8 mouse cellular contexts compared by ENCODE assay signal in the genomic region with DNA sequence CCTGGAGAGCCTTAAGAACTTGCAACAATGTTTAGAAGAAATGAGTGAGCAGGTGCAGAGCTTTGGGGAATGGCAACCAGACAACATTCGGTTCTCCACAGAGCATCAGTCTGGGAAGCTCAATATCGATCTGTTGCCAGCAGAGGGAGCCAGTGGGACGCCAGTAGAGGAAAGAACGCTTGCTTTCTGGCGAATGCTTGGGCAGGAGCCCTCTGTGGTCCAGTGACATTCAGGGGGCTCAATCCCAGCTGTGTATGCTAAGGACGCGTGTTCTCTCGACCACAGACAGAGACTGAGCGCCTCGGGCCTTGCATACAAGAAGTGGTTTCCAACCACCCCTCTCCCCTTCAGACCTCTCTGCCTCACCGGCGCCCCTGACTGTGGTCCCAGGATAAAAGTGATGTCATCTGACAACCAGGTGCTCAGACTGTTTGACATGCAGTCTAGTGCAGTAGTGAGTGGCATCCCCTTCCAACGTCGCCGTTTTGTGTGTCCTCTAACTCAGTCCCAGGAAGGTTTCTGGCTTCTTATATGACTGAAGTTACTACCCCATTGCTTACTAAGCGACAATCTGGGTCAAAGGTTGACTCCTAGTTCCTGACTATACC. TPM values are rescaled to one million over a fixed set of nuclear protein-coding genes. Genes with fewer than 3 reads are reported as not detected.
A peak's percentile ranks its signal among the peaks of the same experiment; 100 is the strongest.
DNase-seq lines count a peak whose midpoint lies in the region; ATAC-seq and TF ChIP-seq lines count a peak whose summit lies in the region.

No protein-coding gene starts in this region.

- H3K79me2 ChIP-seq in liver, adult 2 months (ENCODE audit: control insufficient read depth, insufficient read depth, low read length): no peaks in the 10 kb centered on the region

- H3K27me3 ChIP-seq in liver, adult 2 months (ENCODE audit: control insufficient read depth, insufficient read depth, low read length): no peaks in the 10 kb centered on the region
- 0 out of 2 replicates have a peak, but pooled peaks cover 3% of the 10 kb centered on the region for H3K27me3 ChIP-seq in liver, embryonic 11.5 days (replicated peaks; ENCODE audit: control insufficient read depth, insufficient read depth, low read length)
- no peaks in the 10 kb centered on the region for H3K27me3 ChIP-seq in intestine, embryonic 14.5 days (replicated peaks; ENCODE audit: control insufficient read depth, insufficient read depth, low read length)
- no peaks in the 10 kb centered on the region for H3K27me3 ChIP-seq in midbrain, embryonic 15.5 days (replicated peaks)

- no peak overlapping the region for H3K4me3 ChIP-seq in liver, adult 2 months (ENCODE audit: insufficient read depth, low read depth, low read length)
- H3K4me3 ChIP-seq in liver, embryonic 11.5 days (ENCODE audit: low read depth, low read length): no peak overlapping the region
- H3K4me3 ChIP-seq in intestine, embryonic 14.5 days (ENCODE audit: low read depth, low read length): no peak overlapping the region
- H3K4me3 ChIP-seq in midbrain, embryonic 15.5 days: peak overlapping the region; percentile 12; the same call in 1 of the 2 replicates

- H3K27ac ChIP-seq in liver, adult 2 months (replicated peaks; ENCODE audit: insufficient read depth, low read depth, low read length): no peak overlapping the region
- H3K27ac ChIP-seq in liver, embryonic 11.5 days (ENCODE audit: low read depth, low read length): no peak overlapping the region
- H3K27ac ChIP-seq in intestine, embryonic 14.5 days (ENCODE audit: low read depth): no peak overlapping the region
- H3K27ac ChIP-seq in midbrain, embryonic 15.5 days: no peak overlapping the region

- H3K9me3 ChIP-seq in liver, embryonic 11.5 days (ENCODE audit: control insufficient read depth, low read length): no peaks in the 10 kb centered on the region
- no peaks in the 10 kb centered on the region; the same call in 1 of the 2 replicates for H3K9me3 ChIP-seq in intestine, embryonic 14.5 days (ENCODE audit: control insufficient read depth, low read length)
- no peaks in the 10 kb centered on the region for H3K9me3 ChIP-seq in midbrain, embryonic 15.5 days

- H3K4me2 ChIP-seq in liver, embryonic 11.5 days: no peak overlapping the region
- H3K4me2 ChIP-seq in intestine, embryonic 14.5 days (ENCODE audit: low read length): no peak overlapping the region
- peak overlapping the region; percentile 44 for H3K4me2 ChIP-seq in midbrain, embryonic 15.5 days

- 11% methylated on average over 16 of the region's 16 CpGs for WGBS in liver, adult 2 months
- WGBS in liver, embryonic 11.5 days: 19% methylated on average over 16 of the region's 16 CpGs
- WGBS in intestine, embryonic 14.5 days: 16% methylated on average over 16 of the region's 16 CpGs
- 16% methylated on average over 16 of the region's 16 CpGs for WGBS in midbrain, embryonic 15.5 days

- H3K4me1 ChIP-seq in liver, adult 2 months (ENCODE audit: control insufficient read depth, insufficient read depth, low read length): no peaks in the 10 kb centered on the region; the same call in 1 of the 2 replicates
- no peaks in the 10 kb centered on the region for H3K4me1 ChIP-seq in liver, embryonic 11.5 days (replicated peaks; ENCODE audit: control insufficient read depth, insufficient read depth, low read length)
- H3K4me1 ChIP-seq in intestine, embryonic 14.5 days (replicated peaks; ENCODE audit: control insufficient read depth, insufficient read depth, low read length): no peaks in the 10 kb centered on the region
- peaks cover 4% of the 10 kb centered on the region for H3K4me1 ChIP-seq in midbrain, embryonic 15.5 days

- no peak overlapping the region for H3K9ac ChIP-seq in liver, adult 2 months (ENCODE audit: low read depth, low read length)
- no peak overlapping the region for H3K9ac ChIP-seq in liver, embryonic 11.5 days (ENCODE audit: low read depth, low read length)
- H3K9ac ChIP-seq in intestine, embryonic 14.5 days (ENCODE audit: low read length): no peak overlapping the region
- H3K9ac ChIP-seq in midbrain, embryonic 15.5 days: peak overlapping the region; percentile 31; the same call in 1 of the 2 replicates

- no peak for ATAC-seq in liver, embryonic 11.5 days (replicated peaks; ENCODE audit: low FRiP score)
- ATAC-seq in intestine, embryonic 14.5 days (replicated peaks; ENCODE audit: low FRiP score, low TSS enrichment, low read depth): peak; percentile 50
- ATAC-seq in midbrain, embryonic 15.5 days (replicated peaks): peak; percentile 84

- peak; percentile 89 for TF ChIP-seq CTCF in liver, adult 2 months (IDR thresholded peaks at IDR 0.05; ENCODE audit: low read depth, low read length)

- H3K36me3 ChIP-seq in liver, adult 2 months (ENCODE audit: control insufficient read depth, insufficient read depth, low read length): no peaks in the 10 kb centered on the region
- no peaks in the 10 kb centered on the region for H3K36me3 ChIP-seq in liver, embryonic 11.5 days (ENCODE audit: control insufficient read depth, insufficient read depth, low read length)
- no peaks in the 10 kb centered on the region for H3K36me3 ChIP-seq in intestine, embryonic 14.5 days (ENCODE audit: control insufficient read depth, insufficient read depth, low read length)
- no peaks in the 10 kb centered on the region for H3K36me3 ChIP-seq in midbrain, embryonic 15.5 days (replicated peaks)

- intact Hi-C loops in left cerebral cortex, postnatal 10 days (cut with DNase I): loop anchor here (5.0 kb wide), 1 partner anchor 153 kb away; no protein-coding TSS in a partner anchor

- no peak for TF ChIP-seq POLR2A in liver, adult 2 months (IDR thresholded peaks at IDR 0.05; ENCODE audit: extremely low read depth, insufficient read depth, low read length)

- peak; percentile 45 for DNase-seq in liver, adult 2 months (ENCODE audit: extremely low read depth, low read depth, low spot score)
- no peak for DNase-seq in liver, embryonic 11.5 days (ENCODE audit: low spot score)
- DNase-seq in embryo, embryonic 10.5 days (ENCODE audit: low spot score): peak; percentile 90
- DNase-seq in gastrocnemius, postnatal 25 days: peak; percentile 37
- DNase-seq in intestine, embryonic 14.5 days (ENCODE audit: low spot score): peak; percentile 91
- peak; percentile 82 to 87 for DNase-seq in left cerebral cortex, postnatal 10 days (ENCODE audit: extremely low spot score in 1 of 2, low spot score in 2 of 2)
- peak; percentile 45 to 80 for DNase-seq in spleen, postnatal 10 days (ENCODE audit: low spot score in 2 of 2)

RNA-seq across cellular contexts. Expression of a gene that starts 16.9 kb away (rescaled TPM):
- total RNA-seq in liver, adult 2 months (2014; rRNA removed): not detected in 2 replicates
- polyA plus RNA-seq in liver, adult 2 months (2012; rRNA removed): not detected in 2 replicates
- polyA plus RNA-seq in liver, embryonic 11.5 days (2014; fragmentation: Nextera tagmentation; extraction: Ambion mirVana): 0.32 TPM in 1 of 2 replicates, not detected in the other
- not detected for total RNA-seq in gastrocnemius, postnatal 25 days (2021)
- 3.3 and 3.6 TPM in 2 replicates for polyA plus RNA-seq in intestine, embryonic 14.5 days (2014; fragmentation: Nextera tagmentation; extraction: Ambion mirVana)
- not detected for total RNA-seq in left cerebral cortex, postnatal 10 days (2021)
- polyA plus RNA-seq in midbrain, embryonic 15.5 days (2015; fragmentation: Nextera tagmentation; extraction: Ambion mirVana): not detected in 2 replicates

RNA-seq across cellular contexts. Expression of a gene that starts 17.2 kb away (rescaled TPM):
- not detected in 2 replicates for total RNA-seq in liver, adult 2 months (2014; rRNA removed)
- polyA plus RNA-seq in liver, adult 2 months (2012; rRNA removed): not detected in 2 replicates
- polyA plus RNA-seq in liver, embryonic 11.5 days (2014; fragmentation: Nextera tagmentation; extraction: Ambion mirVana): not detected in 2 replicates
- not detected for total RNA-seq in gastrocnemius, postnatal 25 days (2021)
- not detected in 2 replicates for polyA plus RNA-seq in intestine, embryonic 14.5 days (2014; fragmentation: Nextera tagmentation; extraction: Ambion mirVana)
- not detected for total RNA-seq in left cerebral cortex, postnatal 10 days (2021)
- not detected in 2 replicates for polyA plus RNA-seq in midbrain, embryonic 15.5 days (2015; fragmentation: Nextera tagmentation; extraction: Ambion mirVana)

RNA-seq across cellular contexts. Expression of a gene that starts 32.5 kb away (rescaled TPM):
- total RNA-seq in liver, adult 2 months (2014; rRNA removed): not detected in 2 replicates
- not detected in 2 replicates for polyA plus RNA-seq in liver, adult 2 months (2012; rRNA removed)
- 0.17 TPM in 1 of 2 replicates, not detected in the other for polyA plus RNA-seq in liver, embryonic 11.5 days (2014; fragmentation: Nextera tagmentation; extraction: Ambion mirVana)
- under 1 TPM in 1 of 2 experiments, not detected in 1; 0.91 TPM for total RNA-seq in gastrocnemius, postnatal 25 days (2021)
- 0.11 and 0.12 TPM in 2 replicates for polyA plus RNA-seq in intestine, embryonic 14.5 days (2014; fragmentation: Nextera tagmentation; extraction: Ambion mirVana)
- under 1 TPM; 0.41 to 0.47 TPM for total RNA-seq in left cerebral cortex, postnatal 10 days (2021)
- polyA plus RNA-seq in midbrain, embryonic 15.5 days (2015; fragmentation: Nextera tagmentation; extraction: Ambion mirVana): 0.06 TPM in 2 replicates

RNA-seq across cellular contexts. Expression of a gene that starts 42.0 kb away (rescaled TPM):
- not detected in 2 replicates for total RNA-seq in liver, adult 2 months (2014; rRNA removed)
- not detected in 2 replicates for polyA plus RNA-seq in liver, adult 2 months (2012; rRNA removed)
- polyA plus RNA-seq in liver, embryonic 11.5 days (2014; fragmentation: Nextera tagmentation; extraction: Ambion mirVana): not detected in 2 replicates
- total RNA-seq in gastrocnemius, postnatal 25 days (2021): not detected
- not detected in 2 replicates for polyA plus RNA-seq in intestine, embryonic 14.5 days (2014; fragmentation: Nextera tagmentation; extraction: Ambion mirVana)
- total RNA-seq in left cerebral cortex, postnatal 10 days (2021): not detected
- not detected in 2 replicates for polyA plus RNA-seq in midbrain, embryonic 15.5 days (2015; fragmentation: Nextera tagmentation; extraction: Ambion mirVana)

RNA-seq across cellular contexts. Expression of a gene that starts 51.4 kb away (rescaled TPM):
- total RNA-seq in liver, adult 2 months (2014; rRNA removed): not detected in 2 replicates
- polyA plus RNA-seq in liver, adult 2 months (2012; rRNA removed): not detected in 2 replicates
- 0.69 TPM in 1 of 2 replicates, not detected in the other for polyA plus RNA-seq in liver, embryonic 11.5 days (2014; fragmentation: Nextera tagmentation; extraction: Ambion mirVana)
- not detected for total RNA-seq in gastrocnemius, postnatal 25 days (2021)
- 0.36 and 0.66 TPM in 2 replicates for polyA plus RNA-seq in intestine, embryonic 14.5 days (2014; fragmentation: Nextera tagmentation; extraction: Ambion mirVana)
- under 1 TPM; 0.43 to 0.59 TPM for total RNA-seq in left cerebral cortex, postnatal 10 days (2021)
- 0.56 and 0.96 TPM in 2 replicates for polyA plus RNA-seq in midbrain, embryonic 15.5 days (2015; fragmentation: Nextera tagmentation; extraction: Ambion mirVana)
